Mouse (Mus musculus): Measurements from ENCODE around the gene Gm37419.
A peak's percentile ranks its signal among the peaks of the same experiment; 100 is the strongest.

The Gm37419 gene

GRCm38 (mm10) chr16:23988466-23989208 lies at the start of gene Gm37419, which contains the start of gene Bcl6:
Gm37419 (plus strand) TSS chr16:23988482.
Bcl6 (minus strand) TSS chr16:23988852.
- peak; percentile 94 for DNase-seq (ENCODE audit: low read depth, low spot score)

- DNase-seq (ENCODE audit: low read depth, low spot score), result peak; percentile 32
Observed at GRCm38 (mm10) chr16:23944801-23945200, 43.5 kb upstream of the Gm37419 start.

- no peak for DNase-seq (ENCODE audit: low read depth, low spot score)
Observed at GRCm38 (mm10) chr16:23947654-23948053, 40.6 kb upstream of the Gm37419 start.

- DNase-seq (ENCODE audit: low read depth, low spot score), result no peak
Observed at GRCm38 (mm10) chr16:23952101-23952727, 36.1 kb upstream of the Gm37419 start.

GRCm38 (mm10) chr16:23953189-23953958 lies 34.9 kb upstream of the Gm37419 start:
- peak; percentile 79 for DNase-seq (ENCODE audit: low read depth, low spot score)

- no peak for DNase-seq (ENCODE audit: low read depth, low spot score)
Observed at GRCm38 (mm10) chr16:23953959-23954260, 34.4 kb upstream of the Gm37419 start.

GRCm38 (mm10) chr16:23958938-23959337 lies 29.3 kb upstream of the Gm37419 start:
- DNase-seq (ENCODE audit: low read depth, low spot score), result peak; percentile 24

GRCm38 (mm10) chr16:23962401-23962800 lies 25.9 kb upstream of the Gm37419 start:
- peak; percentile 57 for DNase-seq (ENCODE audit: low read depth, low spot score)

- DNase-seq (ENCODE audit: low read depth, low spot score), result no peak
Observed at GRCm38 (mm10) chr16:23963896-23964668, 24.2 kb upstream of the Gm37419 start.

- DNase-seq (ENCODE audit: low read depth, low spot score), result no peak
Observed at GRCm38 (mm10) chr16:23964706-23965367, 23.4 kb upstream of the Gm37419 start.

- no peak for DNase-seq (ENCODE audit: low read depth, low spot score)
Observed at GRCm38 (mm10) chr16:23966066-23966465, 22.2 kb upstream of the Gm37419 start.

- peak; percentile 47 for DNase-seq (ENCODE audit: low read depth, low spot score)
Observed at GRCm38 (mm10) chr16:23967301-23967700, 21.0 kb upstream of the Gm37419 start.

- no peak for DNase-seq (ENCODE audit: low read depth, low spot score)
Observed at GRCm38 (mm10) chr16:23968888-23969287, 19.4 kb upstream of the Gm37419 start.

GRCm38 (mm10) chr16:23969919-23970318 lies 18.4 kb upstream of the Gm37419 start:
- DNase-seq (ENCODE audit: low read depth, low spot score), result no peak

- no peak for DNase-seq (ENCODE audit: low read depth, low spot score)
Observed at GRCm38 (mm10) chr16:23972126-23972740, 16.0 kb upstream of the Gm37419 start.

GRCm38 (mm10) chr16:23972901-23973300 lies 15.4 kb upstream of the Gm37419 start:
- DNase-seq (ENCODE audit: low read depth, low spot score), result no peak

GRCm38 (mm10) chr16:23973635-23974367 lies 14.5 kb upstream of the Gm37419 start:
- no peak for DNase-seq (ENCODE audit: low read depth, low spot score)

- no peak for DNase-seq (ENCODE audit: low read depth, low spot score)
Observed at GRCm38 (mm10) chr16:23976196-23976595, 12.1 kb upstream of the Gm37419 start.

- no peak for DNase-seq (ENCODE audit: low read depth, low spot score)
Observed at GRCm38 (mm10) chr16:23977732-23978131, 10.6 kb upstream of the Gm37419 start.

GRCm38 (mm10) chr16:23978495-23978894 lies 9.8 kb upstream of the Gm37419 start:
- no peak for DNase-seq (ENCODE audit: low read depth, low spot score)
